Mouse (Mus musculus): ENCODE measurements at regions not wholly inside any gene's neighbourhood (a gene's known extent, or its start where the extent isn't known, plus 50 kb on each side); places are given as distances from the start of the nearest gene placed in this dataset.

GRCm38 (mm10) chr15:36389775-36390174, 617.8 kb downstream of the Zfp706 start:
- TF ChIP-seq CTCF (IDR thresholded peaks at IDR 0.05; ENCODE audit: low read depth) (no peak), EP300 (IDR thresholded peaks at IDR 0.05; ENCODE audit: low read depth) (no peak)
